Mouse (Mus musculus): Measurements from ENCODE around the gene Mmp25.

GRCm38 (mm10) chr17:23664556-23665021 is 19.5 kb upstream of the Mmp25 start:
- TF ChIP-seq USF1 (IDR thresholded peaks at IDR 0.05; ENCODE audit: low read depth) (no peak), MAX (IDR thresholded peaks at IDR 0.05; ENCODE audit: low read depth) (no peak), SRF (IDR thresholded peaks at IDR 0.05; ENCODE audit: control insufficient read depth, insufficient read length, low read depth) (no peak), POLR2A (IDR thresholded peaks at IDR 0.05; ENCODE audit: insufficient read length, low read depth) (no peak), E2F4 (IDR thresholded peaks at IDR 0.05; ENCODE audit: insufficient read depth) (no peak), CEBPB (IDR thresholded peaks at IDR 0.05; ENCODE audit: insufficient read depth, poor library complexity, severe bottlenecking) (no peak), MYOG (IDR thresholded peaks at IDR 0.05; ENCODE audit: control insufficient read depth in 1 of 3, insufficient read depth in 1 of 3, insufficient read length in 2 of 3, low read depth in 2 of 3) (no peak), TCF12 (IDR thresholded peaks at IDR 0.05; ENCODE audit: insufficient read depth, poor library complexity, severe bottlenecking) (no peak)

Measured in myocyte (in vitro differentiated cells).